Mouse (Mus musculus) midbrain, embryonic 14.5 days (tissue): ENCODE results near the gene Nub1. TPM values are rescaled to one million over a fixed set of nuclear protein-coding genes. Genes with fewer than 3 reads are reported as not detected.

Experiments used
- ATAC-seq: fragments of 200-750 bp; cut with Nextera tagmentation; 2 replicates; pipeline ENCODE4 v1.8.0; 2017; ENCODE audit warnings: moderate number of reproducible peaks, moderate library complexity; ENCODE audit not compliant: low FRiP score, low TSS enrichment
- DNase-seq: peaks from one replicate; pipeline ENCODE4 v3.0.0-alpha.2; 2015
- H3K27ac ChIP-seq: fragments of 300-500 bp; sonication (generic); replicated peaks from 2 replicates; pipeline ENCODE4 v1.5.1; 2014; ENCODE audit warnings: mild to moderate bottlenecking, low read depth, low read length, moderate library complexity
- H3K27me3 ChIP-seq: fragments of 300-500 bp; sonication (generic); 2 replicates; pipeline ENCODE4 v1.6.1; 2014; ENCODE audit warnings: low read length, control low read depth, mixed read lengths; ENCODE audit not compliant: control insufficient read depth, insufficient read depth
- H3K36me3 ChIP-seq: fragments of 300-500 bp; sonication (generic); 2 replicates; pipeline ENCODE4 v1.6.1; 2014; ENCODE audit warnings: low read length, control low read depth; ENCODE audit not compliant: control insufficient read depth, insufficient read depth
- H3K4me1 ChIP-seq: fragments of 300-500 bp; sonication (generic); 2 replicates; pipeline ENCODE4 v1.6.1; 2014; ENCODE audit warnings: mild to moderate bottlenecking, antibody characterized with exemption, low read length, control low read depth; ENCODE audit not compliant: control insufficient read depth, insufficient read depth
- H3K4me2 ChIP-seq: fragments of 300-500 bp; sonication (generic); 2 replicates; pipeline ENCODE4 v1.6.1; 2014; ENCODE audit warnings: mild to moderate bottlenecking, low read length, moderate library complexity
- H3K4me3 ChIP-seq: fragments of 300-500 bp; sonication (generic); replicated peaks from 2 replicates; pipeline ENCODE4 v1.5.1; 2014; ENCODE audit warnings: low read depth, low read length
- H3K9ac ChIP-seq: fragments of 300-500 bp; sonication (generic); replicated peaks from 2 replicates; pipeline ENCODE4 v1.6.1; 2014; ENCODE audit warnings: mild to moderate bottlenecking, low read length, moderate library complexity
- H3K9me3 ChIP-seq: fragments of 300-500 bp; sonication (generic); 2 replicates; pipeline ENCODE4 v1.6.1; 2016; ENCODE audit warnings: low read length, control low read depth, mixed read lengths; ENCODE audit not compliant: control insufficient read depth
- whole genome bisulfite sequencing: fragments of 180-500 bp; shearing (Covaris S2); extraction: QIAGEN DNeasy Blood & Tissue Kit; methylation state at CpG from one replicate; pipeline ENCODE4 v1.1.7; 2014; 5-methylcytosine and 5-hydroxymethylcytosine counted together
- polyA plus RNA-seq: library from polyadenylated mRNA; unstranded; fragments of >200 nt; fragmentation: Nextera tagmentation; extraction: Ambion mirVana; gene quantifications from 2 replicates; pipeline ENCODE4 v1.2.1, GENCODE M21; 2014

Gene Nub1
- polyA plus RNA-seq, 1 experiment from 2014 or later = 54.1 TPM

DNA sequence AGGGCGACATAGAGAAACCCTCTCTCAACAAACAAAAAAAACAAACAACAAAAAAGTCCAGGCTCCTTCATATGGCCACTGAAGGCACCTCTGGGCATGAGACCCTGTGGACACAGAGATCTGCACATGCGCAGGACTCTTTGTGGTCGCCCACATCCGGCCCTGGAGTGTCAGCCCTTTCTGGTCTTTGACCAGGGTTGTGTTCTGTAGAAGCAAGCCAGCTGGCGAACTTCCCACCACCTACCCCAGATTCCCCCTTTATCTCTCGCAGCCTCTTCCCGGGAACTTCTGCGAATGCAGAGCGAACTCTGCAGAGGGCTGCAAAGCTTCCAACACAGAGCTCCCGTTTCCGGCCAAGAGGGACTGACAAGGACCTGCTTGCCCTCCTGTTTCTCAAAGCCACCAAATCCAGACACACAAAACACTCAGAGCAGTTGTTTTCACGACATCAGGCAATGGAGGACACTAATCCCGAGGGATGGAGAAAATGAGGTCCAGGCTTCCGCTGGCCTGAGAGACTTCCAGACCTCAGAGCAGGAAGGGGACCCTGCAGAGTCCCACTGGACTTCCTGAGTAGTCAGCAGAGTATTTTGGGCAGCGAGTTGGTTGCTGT, 53.9 kb downstream of the Nub1 start:
- no peaks in the 10 kb centered on the region for H3K27me3 ChIP-seq
- no peaks in the 10 kb centered on the region for H3K36me3 ChIP-seq
- no peaks in the 10 kb centered on the region for H3K4me1 ChIP-seq
- H3K9me3 ChIP-seq = no peaks in the 10 kb centered on the region
- DNase-seq = peak; percentile 28
- no peak for ATAC-seq
- no peak overlapping the region for H3K9ac ChIP-seq
- H3K4me2 ChIP-seq = no peak overlapping the region
- no peak overlapping the region for H3K4me3 ChIP-seq
- 69% methylated on average over 15 of the region's 15 CpGs for WGBS
- no peak overlapping the region for H3K27ac ChIP-seq

DNA sequence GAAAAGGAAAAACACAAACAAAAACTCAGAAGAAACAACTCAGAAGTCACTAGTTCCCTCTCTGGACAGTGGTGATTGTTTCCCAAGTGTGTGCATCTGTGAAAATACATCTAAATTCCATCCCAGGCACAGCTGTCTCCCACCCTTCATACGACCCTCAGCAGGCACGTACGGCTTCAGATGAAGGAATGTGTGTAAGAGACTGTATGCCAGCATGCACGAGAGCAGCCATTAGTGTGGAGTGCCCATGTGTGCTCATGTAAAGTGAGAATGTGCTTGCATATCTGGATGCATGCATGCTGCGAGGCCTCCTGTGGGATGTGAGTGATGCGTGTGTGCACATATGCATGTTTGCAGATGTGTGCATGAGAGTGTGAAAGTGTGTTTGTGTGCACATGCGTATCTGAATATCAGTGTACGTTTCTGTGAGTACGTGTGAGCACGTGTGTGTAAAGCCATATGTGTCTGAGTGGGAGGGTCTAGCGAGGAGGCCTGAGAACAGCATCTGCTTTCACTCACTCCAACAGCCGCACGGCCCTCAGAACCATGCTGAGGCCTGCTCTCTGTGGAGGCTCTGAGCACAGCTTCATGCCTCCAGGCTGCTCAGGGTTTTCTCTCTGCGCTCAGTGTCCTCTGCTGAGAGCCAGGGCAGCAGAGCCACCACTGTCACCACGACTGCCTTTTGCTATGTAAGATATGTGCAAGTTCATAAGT, 56.0 kb downstream of the Nub1 start:
- Histone ChIP-seq H3K27ac (no peak overlapping the region), H3K9me3 (no peaks in the 10 kb centered on the region), H3K9ac (no peak overlapping the region), H3K4me1 (no peaks in the 10 kb centered on the region), H3K36me3 (no peaks in the 10 kb centered on the region), H3K27me3 (no peaks in the 10 kb centered on the region), H3K4me3 (no peak overlapping the region), H3K4me2 (no peak overlapping the region)
- no peak for ATAC-seq
- no peak for DNase-seq
- WGBS = 80% methylated on average over 15 of the region's 15 CpGs

DNA sequence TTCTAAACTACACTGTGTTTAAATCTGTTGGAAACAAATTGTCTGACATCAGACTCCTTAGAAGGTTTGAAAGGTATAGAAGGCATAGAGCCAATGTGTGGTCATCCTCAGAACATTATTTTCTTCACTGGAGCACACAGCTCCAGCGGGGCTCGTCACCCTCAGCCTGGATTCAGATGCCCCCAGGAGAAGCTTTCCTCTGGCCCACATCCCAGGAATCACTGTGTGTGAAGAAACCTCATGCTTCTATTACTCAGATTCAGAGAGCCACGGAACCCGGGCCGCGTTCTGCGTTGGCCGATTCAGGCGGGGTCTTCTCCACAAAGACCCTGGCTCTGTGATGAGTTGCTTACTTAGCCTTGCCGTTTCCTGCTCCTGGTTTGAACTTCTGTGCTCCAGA, 58.6 kb downstream of the Nub1 start:
- WGBS = 95% methylated on average over 10 of the region's 10 CpGs

DNA sequence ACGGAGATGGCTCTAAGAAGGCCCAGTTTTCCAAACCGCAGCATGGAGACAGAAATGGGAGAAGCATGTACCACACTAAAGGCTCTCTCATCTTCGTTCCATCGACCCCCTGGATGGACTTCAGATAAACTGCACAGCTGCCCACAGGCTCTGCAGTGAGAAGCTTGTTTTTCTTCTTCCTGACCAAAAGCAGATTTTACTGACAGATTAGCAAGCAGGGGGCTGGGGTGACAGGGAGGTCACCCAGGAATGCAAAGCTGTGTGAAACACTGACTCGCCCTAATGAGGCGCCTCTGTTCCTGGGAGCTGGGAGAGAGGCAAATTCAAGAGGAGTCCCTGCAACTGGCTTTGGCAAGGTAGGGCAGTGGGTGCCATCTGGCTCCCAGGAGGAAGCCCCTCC, 62.2 kb downstream of the Nub1 start:
- DNase-seq (no peak), ATAC-seq (no peak)
- Histone ChIP-seq H3K36me3 (no peaks in the 10 kb centered on the region), H3K4me3 (no peak overlapping the region), H3K27ac (no peak overlapping the region), H3K9ac (no peak overlapping the region), H3K9me3 (no peaks in the 10 kb centered on the region), H3K4me2 (no peak overlapping the region), H3K27me3 (no peaks in the 10 kb centered on the region), H3K4me1 (peaks cover 20% of the 10 kb centered on the region)
- WGBS = 14% methylated on average over 6 of the region's 6 CpGs

More for the DNA sequence above, 58.6 kb downstream of the Nub1 start:
- Histone ChIP-seq H3K36me3 (no peaks in the 10 kb centered on the region), H3K9me3 (no peaks in the 10 kb centered on the region), H3K4me2 (no peak overlapping the region), H3K4me3 (no peak overlapping the region), H3K4me1 (no peaks in the 10 kb centered on the region), H3K27ac (no peak overlapping the region), H3K9ac (no peak overlapping the region), H3K27me3 (no peaks in the 10 kb centered on the region)
- no peak for DNase-seq
- ATAC-seq = no peak

DNA sequence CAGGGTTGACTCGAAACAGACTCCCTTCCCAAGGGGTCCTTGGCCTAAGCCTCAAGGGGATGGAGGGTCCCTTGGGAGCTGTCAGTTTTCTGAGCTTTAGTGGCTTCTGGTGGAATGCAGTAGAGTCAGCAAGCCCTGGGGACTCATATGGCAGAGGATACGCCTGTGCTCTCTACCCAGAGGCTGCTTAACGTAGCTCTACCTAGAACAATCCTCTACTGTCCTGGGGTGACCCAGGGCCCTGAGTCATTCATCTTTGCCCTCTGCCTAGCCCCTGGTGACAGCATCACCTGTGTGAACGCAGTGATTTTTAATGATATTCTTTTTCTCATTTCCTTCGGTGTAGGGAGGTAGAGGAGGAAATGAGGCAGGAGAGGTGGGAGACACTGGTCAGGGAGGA, 64.4 kb downstream of the Nub1 start:
- DNase-seq = peak; percentile 4
- peaks cover 20% of the 10 kb centered on the region for H3K4me1 ChIP-seq
- 54% methylated on average over 5 of the region's 5 CpGs for WGBS
- H3K36me3 ChIP-seq = no peaks in the 10 kb centered on the region
- H3K27ac ChIP-seq = peak overlapping the region; percentile 68; the same call in 1 of the 2 replicates
- H3K4me2 ChIP-seq = peak overlapping the region; percentile 94
- H3K4me3 ChIP-seq = peak overlapping the region; percentile 58
- no peaks in the 10 kb centered on the region for H3K27me3 ChIP-seq
- no peak for ATAC-seq
- peak overlapping the region; percentile 74 for H3K9ac ChIP-seq
- no peaks in the 10 kb centered on the region for H3K9me3 ChIP-seq

DNA sequence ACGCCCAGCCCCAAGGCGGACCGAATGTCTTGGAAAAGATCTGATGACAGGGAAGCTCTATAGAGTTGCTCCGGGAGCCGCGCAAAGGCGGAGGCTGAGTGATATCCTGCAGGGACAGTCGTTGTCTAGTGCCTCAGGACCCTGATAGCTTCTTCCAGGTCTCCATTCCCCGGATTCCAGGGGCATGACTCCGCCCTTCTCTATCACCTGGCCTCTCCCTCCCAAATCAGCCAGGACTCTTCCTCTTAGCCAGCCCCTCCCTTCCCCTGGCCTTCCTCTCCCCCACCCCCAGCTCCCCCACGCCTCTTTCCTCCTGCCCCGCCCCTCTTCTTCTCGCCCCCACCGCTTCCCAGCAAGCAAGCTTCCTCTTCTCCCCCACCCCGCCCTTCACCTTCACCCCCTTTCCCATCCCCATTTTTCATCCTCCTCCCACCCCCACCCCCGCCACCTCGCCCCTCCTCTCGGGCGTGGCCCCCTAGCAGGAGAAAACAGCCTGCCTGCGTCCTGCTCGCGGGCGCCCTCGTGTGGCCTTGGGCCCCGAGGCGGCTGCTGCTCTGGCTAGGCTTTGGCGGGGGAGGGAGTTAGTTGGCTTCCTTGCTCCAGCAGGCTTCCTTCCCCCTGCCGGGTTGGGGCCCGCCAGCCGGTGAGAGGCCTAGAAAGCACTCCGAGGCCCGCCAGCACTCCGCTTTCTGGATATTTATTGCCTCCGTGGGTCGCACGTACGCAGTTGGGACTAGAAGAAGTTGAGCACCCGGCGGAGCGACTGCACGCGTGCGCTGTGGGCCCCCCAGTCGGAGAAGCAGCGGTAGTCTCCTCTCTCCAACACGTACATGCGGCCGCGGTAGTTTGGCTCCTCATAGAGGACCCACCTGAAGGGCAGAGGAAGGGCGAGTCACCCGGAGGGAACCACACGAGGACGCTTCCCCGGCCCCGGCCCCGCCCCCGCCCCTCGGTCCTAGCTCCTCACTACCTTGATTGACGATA, 65.3 kb downstream of the Nub1 start:
- Histone ChIP-seq H3K4me3 (peak overlapping the region; percentile 58), H3K27ac (peak overlapping the region; percentile 76), H3K9ac (peak overlapping the region; percentile 74), H3K4me2 (peak overlapping the region; percentile 94), H3K27me3 (no peaks in the 10 kb centered on the region), H3K9me3 (no peaks in the 10 kb centered on the region), H3K4me1 (peaks cover 20% of the 10 kb centered on the region), H3K36me3 (no peaks in the 10 kb centered on the region)
- 2% methylated on average over 58 of the region's 59 CpGs for WGBS
- DNase-seq (peak; percentile 95), ATAC-seq (peak; percentile 85)

DNA sequence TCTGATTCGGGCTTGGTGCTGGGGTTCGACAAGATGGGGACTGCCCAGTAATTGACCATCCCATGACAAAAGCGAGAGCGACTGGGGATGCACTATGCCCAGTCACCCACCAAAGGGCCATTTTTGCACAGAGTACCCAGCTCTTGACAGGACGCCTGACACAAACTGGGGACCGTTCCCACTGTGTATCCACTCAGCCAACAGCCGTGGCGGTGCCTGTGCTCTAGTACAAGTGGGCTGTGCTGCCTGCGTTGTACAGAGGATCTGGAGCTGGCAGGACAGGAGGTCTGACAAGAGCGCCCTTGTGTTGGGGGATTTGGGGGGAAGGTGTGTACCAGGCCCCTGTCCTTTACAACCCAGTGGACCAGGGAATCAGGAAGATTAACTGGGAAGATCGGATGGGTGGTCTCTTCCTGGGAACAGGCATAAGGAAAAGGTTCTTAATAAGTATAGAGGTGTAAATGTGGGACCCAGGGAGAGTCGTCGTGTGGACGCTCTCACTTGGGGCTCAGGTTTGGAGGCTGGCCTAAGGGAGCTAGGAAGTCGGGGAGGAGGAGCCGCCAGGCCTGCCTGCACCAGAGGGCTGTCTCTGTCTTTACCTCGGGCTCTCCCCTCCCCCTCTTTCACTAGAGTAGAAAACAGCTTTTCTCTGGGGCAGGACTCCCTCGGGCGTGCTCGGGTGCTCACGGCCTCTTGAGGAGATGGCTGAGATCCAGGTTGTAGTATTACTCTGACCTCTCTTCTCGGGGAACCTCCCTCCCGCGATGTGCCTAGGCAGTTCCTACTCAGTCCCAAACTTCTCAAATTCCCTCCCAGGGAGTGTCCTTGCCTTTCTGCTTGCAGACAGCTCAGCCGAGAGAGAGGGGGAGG, 66.2 kb downstream of the Nub1 start:
- H3K4me3 ChIP-seq = peak overlapping the region; percentile 58
- H3K9me3 ChIP-seq = no peaks in the 10 kb centered on the region
- 2% methylated on average over 25 of the region's 25 CpGs for WGBS
- peak; percentile 39 for ATAC-seq
- H3K27ac ChIP-seq = peak overlapping the region; percentile 76
- peak overlapping the region; percentile 74 for H3K9ac ChIP-seq
- no peaks in the 10 kb centered on the region for H3K36me3 ChIP-seq
- peak; percentile 68 for DNase-seq
- peaks cover 20% of the 10 kb centered on the region for H3K4me1 ChIP-seq
- H3K4me2 ChIP-seq = peak overlapping the region; percentile 94
- H3K27me3 ChIP-seq = no peaks in the 10 kb centered on the region

DNA sequence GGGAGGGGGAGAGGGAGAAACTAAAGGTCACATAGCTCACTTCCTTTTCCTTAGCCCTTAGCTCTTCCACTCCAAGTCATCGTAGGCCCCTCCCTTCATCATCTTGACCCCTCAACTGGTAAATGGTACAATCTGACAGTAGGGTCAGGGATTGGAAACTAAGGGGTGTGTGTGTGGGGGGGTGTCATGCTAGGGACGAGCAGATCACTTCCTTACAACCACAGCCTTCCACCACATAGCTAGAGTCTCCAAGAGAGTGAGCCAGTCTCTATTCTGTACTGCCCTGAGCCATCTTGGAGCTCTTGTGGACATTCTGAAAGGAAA, 66.8 kb downstream of the Nub1 start:
- H3K4me1 ChIP-seq = peaks cover 20% of the 10 kb centered on the region
- no peaks in the 10 kb centered on the region for H3K9me3 ChIP-seq
- ATAC-seq = no peak
- peak; percentile 27 for DNase-seq
- H3K9ac ChIP-seq = no peak overlapping the region
- no peaks in the 10 kb centered on the region for H3K36me3 ChIP-seq
- H3K27ac ChIP-seq = no peak overlapping the region
- WGBS = 8% methylated on average over 2 of the region's 2 CpGs
- peak overlapping the region; percentile 94 for H3K4me2 ChIP-seq
- H3K4me3 ChIP-seq = no peak overlapping the region
- H3K27me3 ChIP-seq = no peaks in the 10 kb centered on the region
